Mouse (Mus musculus) thymus, adult 2 months (tissue): Measurements from ENCODE around the gene AL732309.1. TPM values are rescaled to one million over a fixed set of nuclear protein-coding genes. Genes with fewer than 3 reads are reported as not detected.

Experiments used
- DNase-seq: peaks from one replicate; pipeline ENCODE4 v3.0.0; 2021
- H3K27ac ChIP-seq: fragments of 200-500 bp; 2 replicates; pipeline ENCODE4 v1.5.1; 2012; ENCODE audit warnings: low read length, control low read depth; ENCODE audit not compliant: control insufficient read depth, insufficient read depth
- H3K27me3 ChIP-seq: fragments of 200-500 bp; 2 replicates; pipeline ENCODE4 v1.6.1; 2012; ENCODE audit warnings: mild to moderate bottlenecking, low read length, moderate library complexity, mixed read lengths; ENCODE audit not compliant: control insufficient read depth, insufficient read depth
- H3K36me3 ChIP-seq: fragments of 200-500 bp; 2 replicates; pipeline ENCODE4 v1.6.1; 2012; ENCODE audit warnings: mild to moderate bottlenecking, low read length, moderate library complexity; ENCODE audit not compliant: control insufficient read depth, insufficient read depth
- H3K4me1 ChIP-seq: fragments of 200-500 bp; replicated peaks from 2 replicates; pipeline ENCODE4 v1.6.1; 2012; ENCODE audit warnings: low read length; ENCODE audit not compliant: control insufficient read depth, insufficient read depth
- H3K4me3 ChIP-seq: fragments of 200-500 bp; 2 replicates; pipeline ENCODE4 v1.5.1; 2012; ENCODE audit warnings: mild to moderate bottlenecking, low read length, control low read depth, moderate library complexity; ENCODE audit not compliant: control insufficient read depth, insufficient read depth
- CTCF ChIP-seq: fragments of 200-500 bp; IDR thresholded peaks from 2 replicates; pipeline ENCODE4 v1.5.1; 2012; ENCODE audit warnings: mild to moderate bottlenecking, control low read depth, low read length, moderate library complexity, borderline replicate concordance; ENCODE audit not compliant: control insufficient read depth, poor library complexity, insufficient read depth; ENCODE audit errors: extremely low read depth
- POLR2A ChIP-seq: fragments of 200-500 bp; IDR thresholded peaks from 2 replicates; pipeline ENCODE4 v1.6.1; 2012; ENCODE audit warnings: mild to moderate bottlenecking, low read length, control low read depth, moderate library complexity; ENCODE audit not compliant: control insufficient read depth, poor library complexity, insufficient read depth; ENCODE audit errors: extremely low read depth
- WGBS: fragments of 180-500 bp; shearing (Covaris S2); methylation state at CpG from one replicate; pipeline ENCODE4 v1.1.7; 2018; 5-methylcytosine and 5-hydroxymethylcytosine counted together
- polyA plus RNA-seq: library from polyadenylated mRNA; depleted of rRNA; stranded (reverse); fragments of >200 nt; gene quantifications from 2 replicates; pipeline ENCODE4 v1.2.3, GENCODE M21; 2012

The AL732309.1 gene
- polyA plus RNA-seq, 1 experiment, result 43.0 TPM

DNA sequence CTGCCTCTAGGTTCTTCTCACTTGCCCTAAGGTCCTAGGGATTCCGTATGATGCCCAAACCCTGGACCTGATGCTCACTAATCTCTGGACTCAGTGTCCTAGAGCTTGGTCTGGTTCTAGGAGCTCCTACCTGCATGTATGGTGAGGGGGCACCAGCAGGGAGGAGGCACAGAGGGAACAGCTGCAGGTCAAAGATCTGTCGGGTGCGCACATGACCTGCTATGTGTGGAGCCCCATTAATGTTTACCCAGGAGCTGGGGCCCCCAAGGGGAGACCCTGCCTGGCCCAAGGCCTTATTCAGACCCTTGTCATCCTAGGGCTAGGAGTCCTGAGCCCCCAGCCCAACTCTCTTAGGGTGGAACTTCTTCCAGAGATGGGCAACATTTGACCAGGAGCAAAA is 12.6 kb downstream of the AL732309.1 start, which contains the start of gene Slc34a3:
Gene Slc34a3, minus strand, starts transcription at position 315 of the 400 bp plus-strand sequence.
- WGBS, result 53% methylated on average over 3 of the region's 3 CpGs
- Histone ChIP-seq H3K36me3 (no peaks in the 10 kb centered on the region), H3K4me1 (peaks cover 1% of the 10 kb centered on the region; the same call in 1 of the 2 replicates), H3K27me3 (no peaks in the 10 kb centered on the region; the same call in 1 of the 2 replicates), H3K4me3 (no peak within 1 kb of the TSS), H3K27ac (no peak within 1 kb of the TSS)
- DNase-seq, result no peak
- no peak for TF ChIP-seq POLR2A
- TF ChIP-seq CTCF, result no peak

DNA sequence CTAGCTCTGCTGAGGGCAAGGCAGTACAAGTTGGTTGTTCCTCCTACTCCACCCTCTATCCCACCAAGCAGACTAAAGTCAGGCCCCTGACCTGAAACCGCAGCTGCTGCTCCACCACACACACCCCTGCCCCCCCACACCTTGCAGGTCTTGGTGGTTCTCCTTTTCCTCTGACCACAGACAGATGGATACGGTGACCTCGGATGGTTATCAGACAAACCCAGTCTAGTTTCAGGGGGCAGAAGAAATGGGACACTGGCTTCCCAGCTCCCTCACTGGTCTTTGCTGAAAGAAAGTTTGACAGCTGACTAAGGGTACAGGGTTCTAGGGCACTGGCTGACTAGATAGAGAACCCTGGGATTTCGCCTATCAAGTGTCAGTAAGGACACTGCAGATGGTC is 13.2 kb downstream of the AL732309.1 start:
- Histone ChIP-seq H3K36me3 (no peaks in the 10 kb centered on the region), H3K4me1 (peaks cover 5% of the 10 kb centered on the region), H3K4me3 (no peak overlapping the region), H3K27me3 (no peaks in the 10 kb centered on the region; the same call in 1 of the 2 replicates), H3K27ac (no peak overlapping the region)
- WGBS, result 16% methylated on average over 4 of the region's 4 CpGs
- DNase-seq, result no peak
- TF ChIP-seq POLR2A, result no peak
- no peak for TF ChIP-seq CTCF

DNA sequence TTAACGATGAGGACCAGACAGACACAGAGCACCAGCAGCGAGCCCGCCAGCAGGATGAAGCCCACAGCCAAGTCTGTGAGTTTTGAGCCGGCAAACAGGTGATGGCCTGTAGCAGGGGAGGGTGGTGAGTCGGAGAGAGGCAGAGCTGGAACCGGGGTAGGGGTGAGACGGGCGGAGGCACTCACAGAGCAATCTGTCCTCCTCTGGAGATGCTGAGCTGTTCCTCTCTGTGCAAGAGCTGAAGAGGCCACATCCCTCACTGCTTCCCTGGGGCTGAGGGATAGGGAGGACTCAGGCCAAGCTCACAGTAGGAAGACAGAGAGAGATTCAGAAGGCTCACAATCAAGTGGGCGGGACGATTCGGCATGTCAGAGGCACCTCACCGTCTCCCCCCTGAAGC is 15.6 kb downstream of the AL732309.1 start:
- Histone ChIP-seq H3K27me3 (no peaks in the 10 kb centered on the region; the same call in 1 of the 2 replicates), H3K36me3 (no peaks in the 10 kb centered on the region), H3K27ac (no peak overlapping the region), H3K4me1 (peaks cover 5% of the 10 kb centered on the region), H3K4me3 (no peak overlapping the region)
- 94% methylated on average over 12 of the region's 12 CpGs for WGBS
- no peak for TF ChIP-seq POLR2A
- no peak for DNase-seq

DNA sequence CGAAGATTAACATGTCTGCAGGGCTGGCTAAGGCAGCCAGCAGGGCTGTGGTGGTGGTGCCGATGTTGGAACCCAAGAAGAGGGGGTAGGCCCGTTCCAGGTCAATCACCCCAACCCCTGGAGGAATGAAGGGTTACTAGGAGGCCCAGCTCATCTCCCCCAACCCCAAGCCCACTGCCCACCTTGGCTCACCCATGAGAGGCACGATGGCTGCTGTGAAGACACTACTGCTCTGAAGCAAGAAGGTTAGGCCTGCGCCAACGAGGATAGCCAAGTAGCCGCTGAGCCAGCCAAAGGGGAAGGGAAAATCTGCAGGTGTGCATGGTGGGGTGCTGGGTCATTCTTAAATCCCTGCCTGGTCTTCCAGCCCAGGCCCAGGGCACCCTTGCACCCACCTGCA is 16.1 kb downstream of the AL732309.1 start:
- DNase-seq, result no peak
- Histone ChIP-seq H3K4me1 (peaks cover 5% of the 10 kb centered on the region), H3K27ac (no peak overlapping the region), H3K4me3 (no peak overlapping the region), H3K27me3 (no peaks in the 10 kb centered on the region; the same call in 1 of the 2 replicates), H3K36me3 (no peaks in the 10 kb centered on the region)
- WGBS, result 94% methylated on average over 7 of the region's 7 CpGs
- TF ChIP-seq POLR2A (no peak), CTCF (no peak)

DNA sequence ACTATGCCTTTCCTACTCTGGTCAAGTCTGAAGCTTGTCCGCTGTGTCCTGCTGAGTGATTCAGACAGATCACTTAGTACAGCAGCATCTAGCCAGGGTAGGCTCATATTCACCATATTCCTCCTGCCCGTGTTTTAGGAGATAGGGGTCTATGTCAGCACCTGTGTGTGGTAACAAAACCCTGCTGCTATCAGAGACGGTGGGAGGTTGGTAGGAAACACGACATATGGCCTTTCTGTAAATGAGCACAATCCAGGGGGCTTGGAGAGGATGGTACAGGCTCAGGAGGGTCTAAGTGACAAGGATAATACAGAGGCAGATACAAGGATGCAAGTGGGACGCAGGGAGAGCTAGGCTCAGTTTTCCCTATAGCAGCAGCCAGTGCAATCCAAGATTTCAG is 17.1 kb downstream of the AL732309.1 start:
- DNase-seq, result no peak
- no peak for TF ChIP-seq POLR2A
- no peak for TF ChIP-seq CTCF
- no peak overlapping the region for H3K27ac ChIP-seq
- H3K36me3 ChIP-seq, result no peaks in the 10 kb centered on the region
- 95% methylated on average over 5 of the region's 5 CpGs for WGBS
- no peaks in the 10 kb centered on the region; the same call in 1 of the 2 replicates for H3K27me3 ChIP-seq
- no peak overlapping the region for H3K4me3 ChIP-seq
- peaks cover 5% of the 10 kb centered on the region for H3K4me1 ChIP-seq

DNA sequence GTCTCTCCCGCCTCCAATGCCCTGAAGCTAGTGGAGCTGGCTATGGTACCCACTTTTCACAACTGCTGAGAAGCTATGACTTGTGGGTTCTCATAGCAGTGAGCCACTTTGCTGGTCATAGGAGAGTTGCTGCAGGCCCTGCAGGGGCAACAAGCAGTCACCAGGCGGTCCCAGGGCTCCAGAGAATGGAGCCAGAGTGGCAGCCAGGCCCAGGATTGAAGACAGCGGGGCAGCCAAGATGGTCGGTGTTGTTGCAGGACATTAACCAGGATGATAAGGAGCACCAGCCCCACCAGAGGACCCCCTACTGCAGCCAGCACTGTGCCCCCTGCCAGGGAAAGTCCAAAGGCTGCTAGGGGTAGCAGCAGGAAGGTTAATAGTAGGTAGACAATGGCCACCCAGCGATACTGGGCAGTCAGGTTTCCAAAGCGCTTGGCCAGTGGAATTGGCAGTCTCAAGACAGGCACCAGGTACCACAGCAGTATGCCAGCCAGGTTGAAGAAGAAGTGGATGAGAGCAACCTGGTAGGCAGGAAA is 17.6 kb downstream of the AL732309.1 start:
- DNase-seq, result no peak
- WGBS, result 88% methylated on average over 6 of the region's 6 CpGs
- Histone ChIP-seq H3K27ac (no peak overlapping the region), H3K36me3 (no peaks in the 10 kb centered on the region), H3K27me3 (no peaks in the 10 kb centered on the region; the same call in 1 of the 2 replicates), H3K4me1 (peaks cover 5% of the 10 kb centered on the region), H3K4me3 (no peak overlapping the region)
- TF ChIP-seq POLR2A, result no peak
- TF ChIP-seq CTCF, result no peak

DNA sequence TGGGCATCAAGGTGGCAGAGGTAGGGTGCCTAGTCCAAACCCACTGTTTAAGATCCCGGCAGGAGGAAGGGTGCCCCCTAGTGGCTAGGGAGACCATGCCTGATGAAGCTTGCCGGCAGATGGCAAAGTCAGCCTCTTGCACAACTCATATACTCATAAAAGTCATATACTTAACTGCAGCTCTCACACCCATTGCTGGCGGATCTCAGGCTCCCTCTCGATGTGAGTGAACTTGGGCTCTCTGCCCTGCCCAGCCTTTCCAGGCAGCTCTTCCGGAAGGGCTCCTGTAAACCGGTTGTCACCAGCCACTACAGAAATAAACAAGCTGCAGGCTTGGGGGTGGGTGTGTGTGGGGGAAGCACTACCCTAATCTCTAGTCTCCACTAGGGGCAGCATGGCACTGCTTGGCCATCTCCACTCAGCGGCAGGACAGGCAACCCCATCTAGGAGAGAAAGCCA is 18.2 kb downstream of the AL732309.1 start:
- Histone ChIP-seq H3K27ac (peak overlapping the region; percentile 61), H3K4me1 (peaks cover 9% of the 10 kb centered on the region), H3K36me3 (no peaks in the 10 kb centered on the region), H3K4me3 (peak overlapping the region; percentile 37), H3K27me3 (no peaks in the 10 kb centered on the region; the same call in 1 of the 2 replicates)
- WGBS, result 2% methylated on average over 7 of the region's 7 CpGs
- peak; percentile 86 for DNase-seq
- no peak for TF ChIP-seq POLR2A
- TF ChIP-seq CTCF, result peak; percentile 84; the same call in 1 of the 2 replicates
